Mouse (Mus musculus): ENCODE data around the gene Gm7534. TPM values are rescaled to one million over a fixed set of nuclear protein-coding genes. Genes with fewer than 3 reads are reported as not detected.
A peak's percentile ranks its signal among the peaks of the same experiment; 100 is the strongest.
"Not testable (repeated sequence)": the region's sequence is repeated elsewhere in the genome, so short reads cannot be mapped to it uniquely, and the experiment has no call there.

Gene Gm7534
- polyA plus RNA-seq, 1 experiment from 2014 or later, result not detected

DNA sequence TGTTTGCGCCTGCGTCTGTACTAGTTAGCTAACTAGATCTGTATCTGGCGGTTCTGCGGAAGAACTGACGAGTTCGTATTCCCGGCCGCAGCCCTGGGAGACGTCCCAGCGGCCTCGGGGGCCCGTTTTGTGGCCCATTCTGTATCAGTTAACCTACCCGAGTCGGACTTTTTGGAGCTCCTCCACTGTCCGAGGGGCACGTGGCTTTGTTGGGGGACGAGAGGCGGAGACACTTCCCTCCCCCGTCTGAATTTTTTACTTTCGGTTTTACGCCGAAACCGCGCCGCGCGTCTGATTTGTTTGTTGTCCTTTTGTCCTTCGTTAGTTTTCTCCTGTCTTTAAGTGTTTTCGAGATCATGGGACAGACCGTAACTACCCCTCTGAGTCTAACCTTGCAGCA, 42.7 kb downstream of the Gm7534 start:
- WGBS, result 7% methylated on average over 30 of the region's 30 CpGs
- H3K4me1 ChIP-seq (replicated peaks), result peaks cover 23% of the 10 kb centered on the region
- H3K27ac ChIP-seq (ENCODE audit: poor library complexity, severe bottlenecking); H3K27me3 ChIP-seq (replicated peaks); ATAC-seq (ENCODE audit: insufficient number of reproducible peaks, low FRiP score); H3K9me3 ChIP-seq (replicated peaks); H3K36me3 ChIP-seq: not testable (repeated sequence)
- H3K9ac ChIP-seq, result peak overlapping the region; percentile 59
- peak overlapping the region; percentile 56 for H3K4me3 ChIP-seq
- peak overlapping the region; percentile 61 for H3K4me2 ChIP-seq

DNA sequence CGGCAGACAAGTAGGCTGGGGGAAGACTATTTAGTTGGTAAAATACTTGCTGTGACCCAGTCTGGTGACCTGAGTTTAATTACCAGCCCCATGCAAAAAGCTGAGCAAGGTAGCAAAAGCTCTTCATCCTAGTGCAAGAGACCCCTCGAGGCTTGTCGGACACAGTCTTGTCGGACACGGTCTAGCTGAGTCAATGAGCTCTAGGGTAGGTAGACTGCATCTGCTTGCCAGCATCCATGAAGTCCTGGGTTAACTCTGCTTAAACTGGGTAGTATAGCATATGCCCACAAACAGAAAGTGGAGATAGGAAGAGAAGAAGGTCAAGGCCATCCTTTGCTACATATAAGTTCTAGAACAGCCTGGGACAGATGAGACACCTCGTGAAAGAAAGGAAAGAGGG, 44.0 kb downstream of the Gm7534 start:
- Histone ChIP-seq H3K36me3 (peaks cover 16% of the 10 kb centered on the region), H3K27ac (ENCODE audit: poor library complexity, severe bottlenecking) (no peak overlapping the region), H3K9me3 (replicated peaks) (no peaks in the 10 kb centered on the region), H3K4me2 (no peak overlapping the region), H3K4me1 (replicated peaks) (peaks cover 17% of the 10 kb centered on the region), H3K9ac (no peak overlapping the region), H3K4me3 (no peak overlapping the region), H3K27me3 (replicated peaks) (no peaks in the 10 kb centered on the region)
- WGBS, result 82% methylated on average over 6 of the region's 6 CpGs
- no peak for ATAC-seq (ENCODE audit: insufficient number of reproducible peaks, low FRiP score)

DNA sequence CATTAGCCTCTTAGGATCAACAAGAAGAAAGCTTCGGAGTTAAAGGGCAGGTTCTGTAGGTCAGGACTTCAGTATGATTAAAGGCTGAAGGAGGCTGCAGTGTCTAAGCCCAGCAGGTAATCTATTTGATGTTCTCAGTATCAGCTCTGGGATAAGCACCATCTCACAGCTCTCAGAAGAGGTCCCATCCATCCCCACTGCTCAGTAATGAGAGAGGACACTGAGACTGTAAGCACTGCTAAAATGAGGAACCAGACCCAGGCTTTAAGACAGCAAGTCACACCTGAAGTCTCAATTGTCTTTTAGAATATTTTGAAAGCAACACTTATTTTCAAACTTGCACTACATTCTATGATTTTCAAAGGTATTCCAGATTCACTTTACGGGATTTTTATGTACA, 45.2 kb downstream of the Gm7534 start:
- Histone ChIP-seq H3K4me2 (no peak overlapping the region), H3K9me3 (replicated peaks) (no peaks in the 10 kb centered on the region), H3K4me1 (replicated peaks) (peaks cover 17% of the 10 kb centered on the region), H3K4me3 (no peak overlapping the region), H3K9ac (no peak overlapping the region), H3K27ac (ENCODE audit: poor library complexity, severe bottlenecking) (peak overlapping the region; percentile 6; the same call in 1 of the 2 replicates), H3K27me3 (replicated peaks) (no peaks in the 10 kb centered on the region), H3K36me3 (peaks cover 28% of the 10 kb centered on the region)
- no peak for ATAC-seq (ENCODE audit: insufficient number of reproducible peaks, low FRiP score)
- WGBS, result 60% methylated on average over 2 of the region's 2 CpGs

DNA sequence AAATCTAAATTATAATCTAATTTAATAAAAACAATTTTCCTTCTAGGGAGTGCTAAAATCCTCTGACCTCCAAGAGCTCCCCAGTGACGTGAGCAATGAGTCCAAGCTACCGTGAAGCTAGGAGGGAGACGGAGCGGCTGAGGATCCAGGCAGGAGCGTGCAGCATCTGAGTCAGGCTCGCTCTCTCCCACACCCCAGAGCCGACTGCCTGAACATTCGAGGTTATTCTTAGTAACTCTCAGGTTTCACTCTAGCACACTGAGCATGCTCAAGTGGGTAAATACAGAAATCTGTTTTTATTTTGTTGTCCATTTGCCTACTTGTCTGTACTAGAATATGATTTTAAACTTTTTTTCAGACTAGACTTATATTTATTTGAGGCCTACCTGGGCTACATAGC, 46.1 kb downstream of the Gm7534 start:
- Histone ChIP-seq H3K27ac (ENCODE audit: poor library complexity, severe bottlenecking) (peak overlapping the region; percentile 66), H3K9ac (no peak overlapping the region), H3K4me3 (no peak overlapping the region), H3K4me2 (no peak overlapping the region), H3K4me1 (replicated peaks) (peaks cover 17% of the 10 kb centered on the region), H3K27me3 (replicated peaks) (no peaks in the 10 kb centered on the region), H3K9me3 (replicated peaks) (no peaks in the 10 kb centered on the region), H3K36me3 (peaks cover 36% of the 10 kb centered on the region)
- 19% methylated on average over 8 of the region's 8 CpGs for WGBS
- peak; percentile 57; the same call in 1 of the 2 replicates for ATAC-seq (ENCODE audit: insufficient number of reproducible peaks, low FRiP score)

DNA sequence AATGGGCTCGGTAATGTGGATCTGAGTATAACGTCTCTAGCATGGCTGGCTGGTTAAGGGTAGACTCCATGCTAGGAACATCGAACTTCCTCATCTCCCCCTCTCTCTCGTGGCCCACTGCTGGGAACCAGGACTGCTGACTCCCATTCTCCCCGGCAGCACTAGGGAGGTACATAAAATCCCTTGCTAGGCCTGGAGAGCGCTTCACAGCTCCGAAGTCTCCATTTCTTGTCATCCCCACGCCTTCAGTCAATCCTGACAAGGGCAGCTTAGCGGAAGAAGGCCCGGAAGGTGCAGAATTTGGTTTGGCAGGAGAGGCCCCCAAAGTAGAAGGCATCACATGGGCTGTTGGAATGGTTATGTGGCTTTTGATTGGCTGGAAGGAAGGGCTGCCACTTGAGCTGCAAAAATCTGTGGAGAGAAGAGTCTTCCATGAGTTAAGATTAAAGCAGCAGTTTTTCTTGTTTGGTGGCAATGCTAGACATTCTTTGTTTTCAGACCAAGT, 46.8 kb downstream of the Gm7534 start:
- Histone ChIP-seq H3K4me1 (replicated peaks) (peaks cover 17% of the 10 kb centered on the region), H3K4me3 (no peak overlapping the region), H3K27ac (ENCODE audit: poor library complexity, severe bottlenecking) (no peak overlapping the region; the same call in 1 of the 2 replicates), H3K4me2 (no peak overlapping the region), H3K27me3 (replicated peaks) (no peaks in the 10 kb centered on the region), H3K36me3 (peaks cover 44% of the 10 kb centered on the region), H3K9ac (no peak overlapping the region), H3K9me3 (replicated peaks) (no peaks in the 10 kb centered on the region)
- WGBS, result 76% methylated on average over 10 of the region's 10 CpGs
- no peak for ATAC-seq (ENCODE audit: insufficient number of reproducible peaks, low FRiP score)

DNA sequence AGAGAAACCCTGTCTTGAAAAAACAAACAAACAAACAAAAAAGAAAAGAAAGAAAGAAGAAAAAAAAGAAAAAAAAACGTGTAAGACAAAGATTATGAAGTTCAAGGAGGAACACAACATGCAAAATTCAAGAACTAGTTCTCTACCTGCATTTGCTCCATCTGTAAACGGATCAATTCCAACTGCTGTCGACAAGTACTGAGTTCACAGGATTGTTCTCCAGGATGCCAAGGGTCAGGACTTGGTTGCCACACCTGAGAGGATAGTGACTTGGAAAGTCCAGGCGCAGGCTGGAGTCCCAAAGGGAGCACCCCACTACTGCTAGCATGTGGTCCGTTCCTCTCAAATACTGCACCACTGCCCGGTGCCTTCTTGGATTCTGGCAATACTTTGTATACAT, 47.3 kb downstream of the Gm7534 start:
- ATAC-seq (ENCODE audit: insufficient number of reproducible peaks, low FRiP score), result no peak
- WGBS, result 87% methylated on average over 6 of the region's 6 CpGs
- Histone ChIP-seq H3K4me2 (no peak overlapping the region), H3K27ac (ENCODE audit: poor library complexity, severe bottlenecking) (no peak overlapping the region), H3K9me3 (replicated peaks) (no peaks in the 10 kb centered on the region), H3K4me3 (no peak overlapping the region), H3K36me3 (peaks cover 48% of the 10 kb centered on the region), H3K4me1 (replicated peaks) (peaks cover 17% of the 10 kb centered on the region), H3K27me3 (replicated peaks) (no peaks in the 10 kb centered on the region), H3K9ac (no peak overlapping the region)

DNA sequence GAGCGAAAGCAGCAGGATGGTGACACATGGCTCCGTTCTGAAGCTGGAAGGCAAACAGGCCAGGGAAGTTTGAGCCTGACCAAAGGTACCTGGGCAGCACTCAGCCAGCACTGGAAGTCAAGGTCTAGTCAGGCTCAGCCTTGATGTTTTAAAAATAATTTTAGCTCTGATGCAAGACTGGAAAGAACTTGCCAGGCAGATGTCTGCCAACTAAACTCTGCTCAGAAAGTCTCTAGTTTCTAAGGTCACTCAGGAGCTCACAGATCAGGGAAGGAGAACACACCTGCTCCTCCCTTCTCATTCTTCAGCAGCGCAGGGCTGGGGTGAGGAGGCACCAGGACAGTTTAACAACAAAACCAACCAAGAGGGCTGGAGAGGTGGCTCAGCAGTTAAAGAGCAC, 48.5 kb downstream of the Gm7534 start:
- H3K36me3 ChIP-seq, result peaks cover 55% of the 10 kb centered on the region
- no peak overlapping the region for H3K9ac ChIP-seq
- peaks cover 17% of the 10 kb centered on the region for H3K4me1 ChIP-seq (replicated peaks)
- no peak for ATAC-seq (ENCODE audit: insufficient number of reproducible peaks, low FRiP score)
- WGBS, result 98% methylated on average over 3 of the region's 3 CpGs
- no peak overlapping the region for H3K4me2 ChIP-seq
- no peak overlapping the region for H3K4me3 ChIP-seq
- H3K9me3 ChIP-seq (replicated peaks), result no peaks in the 10 kb centered on the region
- H3K27me3 ChIP-seq (replicated peaks), result no peaks in the 10 kb centered on the region
- no peak overlapping the region for H3K27ac ChIP-seq (ENCODE audit: poor library complexity, severe bottlenecking)

DNA sequence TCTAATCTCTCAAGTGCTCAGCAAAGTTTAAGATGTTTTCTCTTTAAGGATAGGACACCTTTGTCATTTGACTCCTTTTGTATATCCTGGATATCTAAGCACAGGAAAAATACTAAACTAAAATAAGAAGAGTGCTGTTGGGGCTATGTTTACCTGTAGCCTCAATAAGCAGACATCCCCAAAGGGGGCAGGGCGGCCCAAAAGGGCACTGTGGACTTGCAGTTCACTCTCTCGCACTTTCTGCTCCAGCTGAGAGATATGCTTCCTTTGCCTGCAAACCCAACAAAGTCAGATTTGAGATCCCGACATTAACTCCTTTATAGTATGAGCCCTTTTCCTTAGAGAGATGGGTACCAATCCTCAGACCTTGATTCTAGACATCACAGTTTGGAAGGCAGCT, 49.1 kb downstream of the Gm7534 start:
- H3K27me3 ChIP-seq (replicated peaks), result no peaks in the 10 kb centered on the region
- no peaks in the 10 kb centered on the region for H3K9me3 ChIP-seq (replicated peaks)
- H3K4me1 ChIP-seq (replicated peaks), result peaks cover 12% of the 10 kb centered on the region
- no peak overlapping the region for H3K27ac ChIP-seq (ENCODE audit: poor library complexity, severe bottlenecking)
- H3K9ac ChIP-seq, result no peak overlapping the region
- no peak overlapping the region for H3K4me3 ChIP-seq
- ATAC-seq (ENCODE audit: insufficient number of reproducible peaks, low FRiP score), result no peak
- no peak overlapping the region for H3K4me2 ChIP-seq
- H3K36me3 ChIP-seq, result peaks cover 62% of the 10 kb centered on the region
- 86% methylated on average over 3 of the region's 3 CpGs for WGBS

DNA sequence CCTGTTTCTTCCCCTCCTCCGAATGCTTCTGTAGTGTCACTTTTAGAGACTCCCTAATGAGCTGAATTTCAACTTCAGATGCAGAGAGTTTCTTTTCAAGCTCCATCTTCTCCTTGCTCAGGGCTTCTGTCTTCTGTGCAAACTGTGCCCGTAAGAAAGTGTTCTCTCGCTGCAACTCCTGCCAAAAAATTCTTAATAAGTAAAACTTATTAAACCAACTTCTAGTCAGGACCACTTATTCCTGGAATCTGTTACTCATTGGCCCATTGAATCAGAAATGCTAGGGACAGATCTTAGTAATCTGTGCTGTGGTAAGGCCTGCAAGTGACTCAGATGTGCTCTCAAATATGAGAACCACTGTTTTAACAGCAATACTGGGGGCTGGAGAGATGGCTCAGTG, 50.7 kb downstream of the Gm7534 start:
- H3K4me3 ChIP-seq, result no peak overlapping the region
- peaks cover 7% of the 10 kb centered on the region for H3K4me1 ChIP-seq (replicated peaks)
- H3K27ac ChIP-seq (ENCODE audit: poor library complexity, severe bottlenecking), result no peak overlapping the region
- H3K27me3 ChIP-seq (replicated peaks), result no peaks in the 10 kb centered on the region
- H3K9ac ChIP-seq, result no peak overlapping the region
- H3K36me3 ChIP-seq, result peaks cover 77% of the 10 kb centered on the region
- no peak for ATAC-seq (ENCODE audit: insufficient number of reproducible peaks, low FRiP score)
- 84% methylated on average over 3 of the region's 3 CpGs for WGBS
- no peak overlapping the region for H3K4me2 ChIP-seq
- H3K9me3 ChIP-seq (replicated peaks), result no peaks in the 10 kb centered on the region

DNA sequence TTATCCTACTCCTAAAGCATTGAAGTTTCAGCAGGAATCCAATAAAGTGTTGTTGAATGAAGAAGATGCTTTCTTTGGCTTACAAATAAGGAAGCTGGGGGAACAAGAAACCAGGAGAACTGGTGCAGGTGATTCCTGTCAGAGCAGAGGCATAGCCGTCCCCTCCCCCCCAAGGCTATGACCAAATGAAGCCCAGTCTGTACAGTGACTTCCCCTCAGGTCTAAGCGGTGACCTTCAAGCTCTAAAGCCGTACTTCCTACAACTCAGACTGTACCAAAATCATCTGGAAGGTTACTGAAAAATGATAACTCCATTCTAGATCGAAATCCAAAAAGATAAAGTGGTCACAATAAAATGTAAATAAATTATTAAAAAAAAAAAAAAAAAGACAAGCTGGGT, 53.4 kb downstream of the Gm7534 start:
- H3K4me1 ChIP-seq (replicated peaks), result no peaks in the 10 kb centered on the region
- H3K4me2 ChIP-seq, result no peak overlapping the region
- no peak overlapping the region for H3K27ac ChIP-seq (ENCODE audit: poor library complexity, severe bottlenecking)
- H3K4me3 ChIP-seq, result no peak overlapping the region
- no peaks in the 10 kb centered on the region for H3K27me3 ChIP-seq (replicated peaks)
- WGBS, result 92% methylated on average over 4 of the region's 4 CpGs
- H3K9ac ChIP-seq, result no peak overlapping the region
- no peak for ATAC-seq (ENCODE audit: insufficient number of reproducible peaks, low FRiP score)
- H3K36me3 ChIP-seq, result peaks cover 82% of the 10 kb centered on the region
- H3K9me3 ChIP-seq (replicated peaks), result no peaks in the 10 kb centered on the region

DNA sequence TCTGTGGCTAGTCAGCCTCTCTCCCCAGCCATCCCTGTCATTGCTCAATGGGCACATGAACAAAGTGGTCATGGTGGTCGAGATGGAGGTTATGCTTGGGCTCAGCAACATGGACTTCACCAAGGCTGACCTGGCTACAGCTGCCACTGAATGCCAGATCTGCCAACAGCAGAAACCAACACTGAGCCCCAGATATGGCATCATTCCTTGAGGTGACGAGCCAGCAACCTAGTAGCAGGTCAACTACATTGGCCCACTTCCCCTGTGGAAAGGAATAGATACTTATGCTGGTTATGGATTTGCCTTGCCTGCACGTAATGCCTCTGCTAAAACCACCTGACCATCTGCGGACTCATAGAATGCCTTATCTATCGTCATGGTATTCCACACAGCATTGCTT, 58.5 kb downstream of the Gm7534 start:
- H3K9me3 ChIP-seq (replicated peaks); H3K4me2 ChIP-seq; H3K27me3 ChIP-seq (replicated peaks); H3K4me3 ChIP-seq; H3K9ac ChIP-seq; H3K4me1 ChIP-seq (replicated peaks); H3K27ac ChIP-seq (ENCODE audit: poor library complexity, severe bottlenecking); ATAC-seq (ENCODE audit: insufficient number of reproducible peaks, low FRiP score): not testable (repeated sequence)
- WGBS, result 85% methylated on average over 5 of the region's 5 CpGs
- peaks cover 49% of the 10 kb centered on the region for H3K36me3 ChIP-seq

All from heart, embryonic 12.5 days (tissue).